Mouse (Mus musculus) stomach, postnatal 0 days (tissue): ENCODE data around the gene Carmil1.

Experiments used
- CTCF ChIP-seq: IDR thresholded peaks from 2 replicates; pipeline ENCODE4 v1.5.1; 2016; ENCODE audit warnings: antibody characterized with exemption, low read depth, mild to moderate bottlenecking, moderate library complexity
- EP300 ChIP-seq: optimal IDR thresholded peaks from 2 replicates; pipeline ENCODE3; 2016; ENCODE audit warnings: antibody characterized with exemption

DNA sequence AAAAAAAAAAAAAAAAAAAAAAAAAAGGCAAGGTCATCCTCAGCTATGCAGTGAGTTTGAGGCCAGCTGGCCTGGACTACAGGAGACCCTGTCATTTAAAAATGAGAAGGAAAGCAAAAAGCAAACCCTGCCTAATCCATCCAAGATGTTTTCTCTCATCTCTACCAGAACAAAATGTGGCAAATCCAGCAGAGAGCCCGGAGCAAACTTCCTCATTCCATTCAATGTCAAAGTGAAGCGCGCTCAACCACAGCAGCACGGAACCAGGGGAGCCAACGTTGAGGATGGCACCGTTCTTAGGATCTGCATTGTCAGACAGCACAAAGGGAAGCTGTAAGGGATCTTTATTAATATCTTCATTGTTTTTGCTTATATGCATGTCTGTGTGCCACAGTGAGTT lies 22.8 kb downstream of the Carmil1 start:
- TF ChIP-seq EP300 (no peak), CTCF (no peak)
